Mouse (Mus musculus): ENCODE data around the gene Aldh1a3.

DNA sequence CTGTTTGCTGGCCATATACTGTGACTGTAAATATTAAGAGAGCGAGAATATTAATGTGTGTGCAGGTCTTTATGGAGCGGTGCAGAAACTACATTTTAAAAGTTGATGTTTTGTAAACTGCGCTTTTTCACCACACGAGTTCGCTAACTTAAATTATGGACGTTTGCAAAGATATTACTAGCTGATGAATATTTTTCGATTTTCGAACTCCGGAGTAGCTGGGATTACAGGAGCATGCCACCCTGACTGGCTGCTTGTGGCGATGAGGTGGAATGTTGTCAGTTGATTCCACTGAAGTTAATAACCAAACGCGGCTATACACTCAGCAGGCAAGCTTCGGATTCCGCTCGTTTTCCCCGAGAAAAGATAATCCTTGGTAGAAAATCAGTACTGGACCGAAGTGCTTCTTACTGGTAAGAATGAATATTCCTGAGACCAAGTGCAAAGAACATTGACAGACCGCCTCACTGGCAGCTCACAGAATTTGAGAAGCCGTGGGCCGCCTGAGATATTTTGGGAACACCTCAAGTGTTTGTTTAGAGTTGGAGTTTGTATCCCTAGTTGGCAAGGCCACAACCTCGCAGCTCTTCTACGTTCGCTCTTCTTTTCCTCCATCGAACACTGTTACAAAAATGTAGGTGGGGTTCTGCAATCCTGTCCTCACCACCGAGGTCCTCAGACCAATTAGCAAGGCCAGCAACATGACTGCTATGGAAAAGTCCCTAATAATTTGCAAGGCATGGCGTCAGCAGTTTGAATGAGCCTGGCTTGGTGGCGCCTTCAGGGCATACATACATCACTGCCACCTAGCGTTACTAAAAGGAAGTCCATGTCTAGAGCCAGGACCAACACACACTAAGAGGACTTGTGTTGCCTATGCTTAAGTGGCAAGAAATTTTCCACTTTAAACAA lies 38.4 kb downstream of the Aldh1a3 start:
- TF ChIP-seq CHD1 (IDR thresholded peaks at IDR 0.05; ENCODE audit: low read depth, low read length) (no peak), USF1 (IDR thresholded peaks at IDR 0.05; ENCODE audit: low read depth, low read length) (no peak), NELFE (IDR thresholded peaks at IDR 0.05; ENCODE audit: low read depth, low read length) (peak; percentile 60; the same call in 1 of the 2 replicates), POLR2A (IDR thresholded peaks at IDR 0.05; ENCODE audit: low read depth, low read length) (peak; percentile 67), HCFC1 (IDR thresholded peaks at IDR 0.05; ENCODE audit: low read depth, low read length) (no peak)
